Comparison of ENCODE assay signal across 21 mouse cellular contexts in genomic region chr3:60574849-60575524, GRCm38 (mm10).
DNase-seq lines count a peak whose midpoint lies in the region; ATAC-seq and TF ChIP-seq lines count a peak whose summit lies in the region.
"Had no signal": no experiment of that assay in that cellular context is flagged by ENCODE, and none has a peak within 500 bp of the region (broad histone marks: within the 10 kb centered on the region; RNA-seq: fewer than 3 reads in every experiment).

No protein-coding gene starts in this region.

- H3K27me3 ChIP-seq in heart, embryonic 10.5 days (ENCODE audit: insufficient read depth, poor library complexity, severe bottlenecking): no peaks in the 10 kb centered on the region
- no peaks in the 10 kb centered on the region for H3K27me3 ChIP-seq in Patski
- no peaks in the 10 kb centered on the region for H3K27me3 ChIP-seq in liver, embryonic 13.5 days
- no peaks in the 10 kb centered on the region for H3K27me3 ChIP-seq in forebrain, embryonic 15.5 days
- no peaks in the 10 kb centered on the region for H3K27me3 ChIP-seq in forebrain, embryonic 11.5 days (ENCODE audit: control insufficient read depth, insufficient read depth, low read length)
- H3K27me3 ChIP-seq: hindbrain, embryonic 15.5 days; limb, embryonic 15.5 days; neural tube, embryonic 13.5 days had no signal

- H3K4me2 ChIP-seq in liver, embryonic 13.5 days: 0 out of 2 replicates have a peak overlapping the region, but pooled peaks have one; percentile 30
- H3K4me2 ChIP-seq in forebrain, embryonic 15.5 days (replicated peaks): no peak overlapping the region
- no peak overlapping the region for H3K4me2 ChIP-seq in forebrain, embryonic 11.5 days (ENCODE audit: low read depth, low read length, severe bottlenecking)
- H3K4me2 ChIP-seq: hindbrain, embryonic 15.5 days; limb, embryonic 15.5 days; neural tube, embryonic 13.5 days had no signal

- in situ Hi-C loops in Patski (cut with MboI; ENCODE audit: low pct_unique_long_range_greater_than_20kb): no loop called here

- peak; percentile 79 for ATAC-seq in Patski
- ATAC-seq in liver, embryonic 13.5 days (ENCODE audit: low read depth): no peak
- no peak for ATAC-seq in forebrain, embryonic 15.5 days (replicated peaks)
- no peak for ATAC-seq in forebrain, embryonic 11.5 days (replicated peaks; ENCODE audit: low FRiP score)

- 84% methylated on average over 4 of the region's 4 CpGs for WGBS in heart, embryonic 10.5 days
- 59% methylated on average over 4 of the region's 4 CpGs for WGBS in liver, embryonic 13.5 days (ENCODE audit: insufficient replicate concordance)
- WGBS in forebrain, embryonic 15.5 days: 84% methylated on average over 4 of the region's 4 CpGs
- 86% methylated on average over 4 of the region's 4 CpGs for WGBS in forebrain, embryonic 11.5 days

- H3K9ac ChIP-seq in liver, embryonic 13.5 days: no peak overlapping the region
- H3K9ac ChIP-seq in forebrain, embryonic 15.5 days (replicated peaks): no peak overlapping the region
- H3K9ac ChIP-seq in forebrain, embryonic 11.5 days (ENCODE audit: low read length): no peak overlapping the region
- H3K9ac ChIP-seq: hindbrain, embryonic 15.5 days; limb, embryonic 15.5 days; neural tube, embryonic 13.5 days had no signal

- H3K36me3 ChIP-seq in heart, embryonic 10.5 days: no peaks in the 10 kb centered on the region
- no peaks in the 10 kb centered on the region for H3K36me3 ChIP-seq in liver, embryonic 13.5 days
- no peaks in the 10 kb centered on the region for H3K36me3 ChIP-seq in forebrain, embryonic 15.5 days
- no peaks in the 10 kb centered on the region for H3K36me3 ChIP-seq in forebrain, embryonic 11.5 days (ENCODE audit: control insufficient read depth, insufficient read depth, low read length)
- H3K36me3 ChIP-seq: forebrain, embryonic 10.5 days; hindbrain, embryonic 15.5 days; limb, embryonic 15.5 days; neural tube, embryonic 13.5 days had no signal

- CTCF ChIA-PET in Patski (lab: Charles Lee): interaction anchor here (1.0 to 4.3 kb wide), 9 partner anchors 11 to 47 kb away, joined by 3 to 16 read pairs (median 4); no protein-coding TSS in a partner anchor

- H3K9me3 ChIP-seq in heart, embryonic 10.5 days: no peaks in the 10 kb centered on the region
- H3K9me3 ChIP-seq in liver, embryonic 13.5 days (replicated peaks): no peaks in the 10 kb centered on the region
- H3K9me3 ChIP-seq in forebrain, embryonic 15.5 days: no peaks in the 10 kb centered on the region
- H3K9me3 ChIP-seq in forebrain, embryonic 11.5 days (ENCODE audit: control insufficient read depth, low read length): no peaks in the 10 kb centered on the region
- H3K9me3 ChIP-seq: forebrain, embryonic 10.5 days; hindbrain, embryonic 15.5 days; limb, embryonic 15.5 days; neural tube, embryonic 13.5 days had no signal

- H3K4me1 ChIP-seq in heart, embryonic 10.5 days: peaks cover 56% of the 10 kb centered on the region
- peaks cover 81% of the 10 kb centered on the region for H3K4me1 ChIP-seq in liver, embryonic 13.5 days (replicated peaks)
- H3K4me1 ChIP-seq in forebrain, embryonic 15.5 days: peaks cover 26% of the 10 kb centered on the region
- H3K4me1 ChIP-seq in forebrain, embryonic 11.5 days (replicated peaks; ENCODE audit: control insufficient read depth, insufficient read depth, low read length): no peaks in the 10 kb centered on the region

- H3K27ac ChIP-seq in heart, embryonic 10.5 days: peak overlapping the region; percentile 56; the same call in 1 of the 2 replicates
- peak overlapping the region; percentile 83 for H3K27ac ChIP-seq in layer of hippocampus, adult 2 months
- H3K27ac ChIP-seq in liver, embryonic 13.5 days: peak overlapping the region; percentile 73
- H3K27ac ChIP-seq in forebrain, embryonic 15.5 days (replicated peaks): no peak overlapping the region
- no peak overlapping the region for H3K27ac ChIP-seq in forebrain, embryonic 11.5 days (ENCODE audit: low read depth, low read length)
- H3K27ac ChIP-seq: forebrain, embryonic 10.5 days; limb, embryonic 15.5 days; neural tube, embryonic 13.5 days had no signal

- H3K4me3 ChIP-seq in heart, embryonic 10.5 days: no peak overlapping the region
- no peak overlapping the region for H3K4me3 ChIP-seq in layer of hippocampus, adult 2 months
- no peak overlapping the region for H3K4me3 ChIP-seq in liver, embryonic 13.5 days (replicated peaks)
- no peak overlapping the region for H3K4me3 ChIP-seq in forebrain, embryonic 15.5 days
- H3K4me3 ChIP-seq in forebrain, embryonic 11.5 days (ENCODE audit: low read depth, low read length): no peak overlapping the region
- H3K4me3 ChIP-seq: forebrain, embryonic 10.5 days; hindbrain, embryonic 15.5 days; limb, embryonic 15.5 days; neural tube, embryonic 13.5 days had no signal

- DNase-seq in heart, embryonic 10.5 days (ENCODE audit: low spot score): no peak
- DNase-seq in heart, adult 11 months: no peak
- DNase-seq in layer of hippocampus, adult 2 months (ENCODE audit: low spot score in 2 of 2): no peak
- DNase-seq in layer of hippocampus, adult 8-10 months (ENCODE audit: low spot score in 2 of 2): no peak
- DNase-seq in Patski (ENCODE audit: low read depth, low spot score): peak; percentile 64
- DNase-seq in liver, embryonic 13.5 days: no peak
- no peak for DNase-seq in forebrain, embryonic 11.5 days (ENCODE audit: low spot score)
- DNase-seq: adrenal gland, adult 8-10 months; B cell, adult 2 months; cerebellum, adult 11 months; cerebellum, postnatal 14 days; gastrocnemius, postnatal 10 days; heart, adult 18-20 months; kidney, postnatal 4 days; midbrain, embryonic 14.5 days; thymus, postnatal 4 days had no signal

- no peak for TF ChIP-seq CTCF in layer of hippocampus, adult 2 months (conservative IDR thresholded peaks at IDR 0.05)
- no peak for TF ChIP-seq CTCF in Patski (IDR thresholded peaks at IDR 0.05)

- POLR2A ChIA-PET in Patski (lab: Charles Lee): interaction anchor here (1.1 kb wide), 1 partner anchor 33 kb away, joined by 3 read pairs; no protein-coding TSS in a partner anchor

Comparison
In these comparisons a context has a peak if more than half of its experiments do, and no peak if none do; other contexts are left out.
1. H3K27ac ChIP-seq: peak in heart, embryonic 10.5 days (single experiment), layer of hippocampus, adult 2 months (single experiment) and liver, embryonic 13.5 days (single experiment); none in forebrain, embryonic 15.5 days (single experiment) and forebrain, embryonic 11.5 days (single experiment).